Mouse (Mus musculus) stomach, embryonic 15.5 days (tissue): ENCODE measurements around the gene Uqcr11. TPM values are rescaled to one million over a fixed set of nuclear protein-coding genes. Genes with fewer than 3 reads are reported as not detected.

Source experiments
- ATAC-seq: fragments of 200-750 bp; cut with Nextera tagmentation; 2 replicates; pipeline ENCODE4 v1.8.0; 2017; ENCODE audit warnings: low read depth, moderate number of reproducible peaks, moderate TSS enrichment; ENCODE audit not compliant: insufficient read depth, low FRiP score
- H3K27ac ChIP-seq: fragments of 300-500 bp; sonication (generic); 2 replicates; pipeline ENCODE4 v1.5.1; 2015; ENCODE audit warnings: mild to moderate bottlenecking, inconsistent platforms
- H3K27me3 ChIP-seq: fragments of 300-500 bp; sonication (generic); replicated peaks from 2 replicates; pipeline ENCODE4 v1.6.1; 2015; ENCODE audit warnings: inconsistent platforms
- H3K36me3 ChIP-seq: fragments of 300-500 bp; sonication (generic); 2 replicates; pipeline ENCODE4 v1.6.1; 2015; ENCODE audit warnings: inconsistent platforms
- H3K4me1 ChIP-seq: fragments of 300-500 bp; sonication (generic); 2 replicates; pipeline ENCODE4 v1.6.1; 2015; ENCODE audit warnings: inconsistent platforms
- H3K4me2 ChIP-seq: fragments of 300-500 bp; sonication (generic); 2 replicates; pipeline ENCODE4 v1.6.1; 2015; ENCODE audit warnings: mild to moderate bottlenecking, inconsistent platforms
- H3K4me3 ChIP-seq: fragments of 300-500 bp; sonication (generic); replicated peaks from 2 replicates; pipeline ENCODE4 v1.5.1; 2015; ENCODE audit warnings: inconsistent platforms
- H3K9ac ChIP-seq: fragments of 300-500 bp; sonication (generic); 2 replicates; pipeline ENCODE4 v1.6.1; 2015; ENCODE audit warnings: inconsistent platforms
- H3K9me3 ChIP-seq: fragments of 300-500 bp; sonication (generic); 2 replicates; pipeline ENCODE4 v1.6.1; 2016; ENCODE audit warnings: inconsistent platforms
- WGBS: fragments of 180-500 bp; shearing (Covaris S2); methylation state at CpG from one replicate; pipeline ENCODE4 v1.1.7; 2015; 5-methylcytosine and 5-hydroxymethylcytosine counted together
- microRNA-seq: library from miRNA; unstranded; fragments of <30 nt; microRNA quantifications from one replicate; pipeline ENCODE4, GENCODE M21; 2016
- polyA plus RNA-seq: library from polyadenylated mRNA; unstranded; fragments of >200 nt; fragmentation: Nextera tagmentation; extraction: Ambion mirVana; gene quantifications from 2 replicates; pipeline ENCODE4 v1.2.1, GENCODE M21; 2015

Uqcr11 gene
- polyA plus RNA-seq, 1 experiment from 2014 or later, result 724 TPM

- H3K9ac ChIP-seq, result no peak overlapping the region
- WGBS, result 69% methylated on average over 6 of the region's 6 CpGs
- ATAC-seq, result no peak
- H3K27ac ChIP-seq, result no peak overlapping the region
- no peak overlapping the region for H3K4me3 ChIP-seq
- no peaks in the 10 kb centered on the region for H3K36me3 ChIP-seq
- H3K4me2 ChIP-seq, result no peak overlapping the region
- no peaks in the 10 kb centered on the region for H3K9me3 ChIP-seq
- no peaks in the 10 kb centered on the region for H3K4me1 ChIP-seq
- H3K27me3 ChIP-seq, result 0 out of 2 replicates have a peak, but pooled peaks cover 3% of the 10 kb centered on the region
Measured at GRCm38 (mm10) chr10:80365736-80366135, 40.9 kb downstream of the Uqcr11 start.

GRCm38 (mm10) chr10:80363734-80364133, 42.9 kb downstream of the Uqcr11 start:
- Histone ChIP-seq H3K27ac (no peak overlapping the region), H3K9ac (no peak overlapping the region), H3K4me3 (no peak overlapping the region), H3K4me2 (no peak overlapping the region), H3K36me3 (no peaks in the 10 kb centered on the region), H3K4me1 (no peaks in the 10 kb centered on the region), H3K9me3 (no peaks in the 10 kb centered on the region), H3K27me3 (peaks cover 15% of the 10 kb centered on the region)
- no peak for ATAC-seq
- WGBS, result 46% methylated on average over 6 of the region's 6 CpGs

- H3K4me3 ChIP-seq, result peak overlapping the region; percentile 22
- no peak overlapping the region for H3K27ac ChIP-seq
- H3K9me3 ChIP-seq, result no peaks in the 10 kb centered on the region
- peaks cover 26% of the 10 kb centered on the region for H3K4me1 ChIP-seq
- no peak overlapping the region for H3K9ac ChIP-seq
- no peaks in the 10 kb centered on the region for H3K36me3 ChIP-seq
- WGBS, result 9% methylated on average over 25 of the region's 31 CpGs
- peak overlapping the region; percentile 53 for H3K4me2 ChIP-seq
- ATAC-seq, result 0 out of 2 replicates have a peak, but pooled peaks have one; percentile 29
- peaks cover 61% of the 10 kb centered on the region for H3K27me3 ChIP-seq
Measured at GRCm38 (mm10) chr10:80357994-80358639, 48.5 kb downstream of the Uqcr11 start.

GRCm38 (mm10) chr10:80357336-80357735, 49.3 kb downstream of the Uqcr11 start:
- no peak overlapping the region for H3K9ac ChIP-seq
- H3K36me3 ChIP-seq, result no peaks in the 10 kb centered on the region
- peak overlapping the region; percentile 58; the same call in 1 of the 2 replicates for H3K4me2 ChIP-seq
- H3K27me3 ChIP-seq, result peaks cover 68% of the 10 kb centered on the region
- no peaks in the 10 kb centered on the region for H3K9me3 ChIP-seq
- H3K4me1 ChIP-seq, result peaks cover 26% of the 10 kb centered on the region
- no peak for ATAC-seq
- H3K27ac ChIP-seq, result no peak overlapping the region
- peak overlapping the region; percentile 22; the same call in 1 of the 2 replicates for H3K4me3 ChIP-seq
- 33% methylated on average over 7 of the region's 7 CpGs for WGBS

GRCm38 (mm10) chr10:80356737-80357136, 49.9 kb downstream of the Uqcr11 start:
- Histone ChIP-seq H3K4me1 (peaks cover 26% of the 10 kb centered on the region), H3K27me3 (peaks cover 74% of the 10 kb centered on the region), H3K4me3 (peak overlapping the region; percentile 36), H3K36me3 (no peaks in the 10 kb centered on the region), H3K4me2 (peak overlapping the region; percentile 58), H3K9ac (no peak overlapping the region), H3K9me3 (no peaks in the 10 kb centered on the region), H3K27ac (no peak overlapping the region)
- ATAC-seq, result no peak
- 2% methylated on average over 34 of the region's 34 CpGs for WGBS

- WGBS, result 2% methylated on average over 53 of the region's 53 CpGs
- Histone ChIP-seq H3K4me2 (peak within 1 kb of the TSS; percentile 58), H3K4me3 (peak within 1 kb of the TSS; percentile 36), H3K9me3 (no peaks in the 10 kb centered on the region), H3K27ac (no peak within 1 kb of the TSS), H3K36me3 (no peaks in the 10 kb centered on the region), H3K27me3 (peaks cover 76% of the 10 kb centered on the region), H3K9ac (no peak within 1 kb of the TSS), H3K4me1 (peaks cover 26% of the 10 kb centered on the region)
- no peak for ATAC-seq
Measured at GRCm38 (mm10) chr10:80356001-80356682, 50.5 kb downstream of the Uqcr11 start, which contains the start of gene Plk5. Plk5 (plus strand) TSS chr10:80356459.

GRCm38 (mm10) chr10:80355431-80355830, 51.2 kb downstream of the Uqcr11 start:
- no peak overlapping the region for H3K27ac ChIP-seq
- no peaks in the 10 kb centered on the region for H3K36me3 ChIP-seq
- peaks cover 79% of the 10 kb centered on the region for H3K27me3 ChIP-seq
- 10% methylated on average over 9 of the region's 9 CpGs for WGBS
- no peaks in the 10 kb centered on the region for H3K9me3 ChIP-seq
- no peak overlapping the region for H3K4me2 ChIP-seq
- H3K9ac ChIP-seq, result no peak overlapping the region
- no peak overlapping the region for H3K4me3 ChIP-seq
- no peak for ATAC-seq
- H3K4me1 ChIP-seq, result peaks cover 26% of the 10 kb centered on the region

Small RNA genes within 50 kb of the gene (microRNA-seq; reads per million reads assigned to microRNA genes)
- not detected for gene Gm22721

Other genes with a start within 250 kb of the Uqcr11 start
- gene Cirbp, start 240.8 kb downstream of the Uqcr11 start, polyA plus RNA-seq, result 90.3 and 103 TPM in 2 replicates
- gene 1600002K03Rik, start 233.9 kb downstream of the Uqcr11 start, polyA plus RNA-seq, result 17.5 and 19.7 TPM in 2 replicates
- 15.7 TPM in 2 replicates for gene Efna2, start 227.3 kb downstream of the Uqcr11 start, polyA plus RNA-seq
- gene Mum1, start 180.4 kb downstream of the Uqcr11 start, polyA plus RNA-seq, result 58.6 and 66.5 TPM in 2 replicates
- 326 and 364 TPM in 2 replicates for gene Ndufs7, start 157.7 kb downstream of the Uqcr11 start, polyA plus RNA-seq
- 111 and 148 TPM in 2 replicates for gene Gamt, start 145.8 kb downstream of the Uqcr11 start, polyA plus RNA-seq
- gene Dazap1, start 145.3 kb downstream of the Uqcr11 start, polyA plus RNA-seq, result 62.4 and 66.4 TPM in 2 replicates
- gene Rps15, start 114.4 kb downstream of the Uqcr11 start, polyA plus RNA-seq, result 904 and 948 TPM in 2 replicates
- gene Apc2, start 110.9 kb downstream of the Uqcr11 start, polyA plus RNA-seq, result 5.0 and 5.2 TPM in 2 replicates
- 40.5 and 46.4 TPM in 2 replicates for gene 2310011J03Rik, start 86.3 kb downstream of the Uqcr11 start, polyA plus RNA-seq
- 4.8 and 5.4 TPM in 2 replicates for gene Pcsk4, start 77.3 kb downstream of the Uqcr11 start, polyA plus RNA-seq
- gene Reep6, start 76.9 kb downstream of the Uqcr11 start, polyA plus RNA-seq, result 44.5 and 51.2 TPM in 2 replicates
- gene Adamtsl5, start 58.4 kb downstream of the Uqcr11 start, polyA plus RNA-seq, result 13.7 and 17.0 TPM in 2 replicates
- gene Plk5, start 50.4 kb downstream of the Uqcr11 start, polyA plus RNA-seq, result 0.30 and 0.67 TPM in 2 replicates
- 7.8 and 8.7 TPM in 2 replicates for gene Mex3d, start 19.2 kb downstream of the Uqcr11 start, polyA plus RNA-seq
- gene Mbd3, start 7.3 kb downstream of the Uqcr11 start, polyA plus RNA-seq, result 204 and 216 TPM in 2 replicates
- 88.9 and 100 TPM in 2 replicates for gene Tcf3, start 26.8 kb upstream of the Uqcr11 start, polyA plus RNA-seq
- 0.18 and 0.21 TPM in 2 replicates for gene Onecut3, start 88.0 kb upstream of the Uqcr11 start, polyA plus RNA-seq
- 0.19 and 0.32 TPM in 2 replicates for gene Atp8b3, start 132.3 kb upstream of the Uqcr11 start, polyA plus RNA-seq
- gene Rexo1, start 154.7 kb upstream of the Uqcr11 start, polyA plus RNA-seq, result 23.2 and 23.3 TPM in 2 replicates
- 9.3 and 10.3 TPM in 2 replicates for gene Klf16, start 170.5 kb upstream of the Uqcr11 start, polyA plus RNA-seq
- 102 and 103 TPM in 2 replicates for gene Abhd17a, start 183.5 kb upstream of the Uqcr11 start, polyA plus RNA-seq
- 86.1 and 93.0 TPM in 2 replicates for gene Scamp4, start 196.0 kb upstream of the Uqcr11 start, polyA plus RNA-seq
- 6.1 and 6.4 TPM in 2 replicates for gene Adat3, start 196.1 kb upstream of the Uqcr11 start, polyA plus RNA-seq
- 3.9 TPM in 2 replicates for gene Gm49322, start 199.2 kb upstream of the Uqcr11 start, polyA plus RNA-seq
- 134 and 148 TPM in 2 replicates for gene Csnk1g2, start 216.0 kb upstream of the Uqcr11 start, polyA plus RNA-seq